Mouse (Mus musculus) midbrain, embryonic 15.5 days (tissue): Measurements from ENCODE around the gene Fam214a. TPM values are rescaled to one million over a fixed set of nuclear protein-coding genes. Genes with fewer than 3 reads are reported as not detected.

Experiments
- ATAC-seq: fragments of 200-750 bp; cut with Nextera tagmentation; replicated peaks from 2 replicates; pipeline ENCODE4 v1.8.0; 2017; ENCODE audit warnings: moderate TSS enrichment
- H3K27ac ChIP-seq: fragments of 300-500 bp; sonication (generic); 2 replicates; pipeline ENCODE4 v1.5.1; 2015; ENCODE audit warnings: mild to moderate bottlenecking, inconsistent platforms
- H3K27me3 ChIP-seq: fragments of 300-500 bp; sonication (generic); replicated peaks from 2 replicates; pipeline ENCODE4 v1.6.1; 2015; ENCODE audit warnings: inconsistent platforms
- H3K36me3 ChIP-seq: fragments of 300-500 bp; sonication (generic); replicated peaks from 2 replicates; pipeline ENCODE4 v1.6.1; 2015; ENCODE audit warnings: inconsistent platforms
- H3K4me1 ChIP-seq: fragments of 300-500 bp; sonication (generic); 2 replicates; pipeline ENCODE4 v1.6.1; 2015; ENCODE audit warnings: inconsistent platforms
- H3K4me2 ChIP-seq: fragments of 300-500 bp; sonication (generic); 2 replicates; pipeline ENCODE4 v1.6.1; 2015; ENCODE audit warnings: inconsistent platforms, mild to moderate bottlenecking, moderate library complexity
- H3K4me3 ChIP-seq: fragments of 300-500 bp; sonication (generic); 2 replicates; pipeline ENCODE4 v1.5.1; 2015; ENCODE audit warnings: mild to moderate bottlenecking, inconsistent platforms
- H3K9ac ChIP-seq: fragments of 300-500 bp; sonication (generic); 2 replicates; pipeline ENCODE4 v1.6.1; 2015; ENCODE audit warnings: mild to moderate bottlenecking, inconsistent platforms
- H3K9me3 ChIP-seq: fragments of 300-500 bp; sonication (generic); 2 replicates; pipeline ENCODE4 v1.6.1; 2016; ENCODE audit warnings: inconsistent platforms
- WGBS: fragments of 180-500 bp; shearing (Covaris S2); methylation state at CpG from one replicate; pipeline ENCODE4 v1.1.7; 2015; ENCODE audit warnings: mixed read lengths; 5-methylcytosine and 5-hydroxymethylcytosine counted together
- polyA plus RNA-seq: library from polyadenylated mRNA; unstranded; fragments of >200 nt; fragmentation: Nextera tagmentation; extraction: Ambion mirVana; gene quantifications from 2 replicates; pipeline ENCODE4 v1.2.1, GENCODE M21; 2015

Fam214a gene
- polyA plus RNA-seq, 1 experiment from 2014 or later = 28.1 TPM

DNA sequence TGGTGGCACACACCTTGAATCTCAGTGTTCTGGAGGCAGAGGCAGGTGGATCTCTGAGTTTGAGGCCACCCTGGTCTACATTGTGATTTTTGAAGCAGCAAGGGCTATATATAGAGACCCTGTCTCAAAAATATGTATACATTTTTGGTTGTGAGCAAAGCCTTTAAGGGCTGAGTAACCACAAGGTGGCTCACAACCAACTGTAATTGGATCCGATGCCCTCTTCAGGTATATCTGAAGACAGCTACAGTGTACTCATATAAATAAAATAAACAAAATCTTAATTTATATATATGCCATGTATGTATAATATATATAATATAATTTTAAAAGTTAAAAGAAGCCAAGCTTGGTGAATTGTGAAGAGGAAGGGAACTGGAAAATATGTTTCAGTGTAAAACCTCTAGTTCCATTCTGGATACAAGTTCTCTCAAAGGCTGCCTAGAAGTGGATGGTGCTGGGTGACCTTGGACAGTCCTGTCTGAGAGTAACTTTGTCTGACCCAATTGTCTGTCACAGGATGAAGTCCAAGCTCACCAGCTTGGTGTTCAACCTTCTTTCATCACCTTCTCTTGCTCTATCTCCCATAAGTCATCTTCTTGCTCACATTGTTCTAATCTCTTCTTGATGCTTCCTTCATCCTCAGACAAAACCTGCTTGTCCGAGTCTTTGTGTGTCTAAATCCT, 89.3 kb downstream of the Fam214a start:
- Histone ChIP-seq H3K36me3 (no peaks in the 10 kb centered on the region), H3K4me3 (no peak overlapping the region), H3K9ac (no peak overlapping the region), H3K4me2 (no peak overlapping the region), H3K9me3 (no peaks in the 10 kb centered on the region), H3K27me3 (no peaks in the 10 kb centered on the region), H3K27ac (no peak overlapping the region), H3K4me1 (peaks cover 17% of the 10 kb centered on the region)
- ATAC-seq = no peak
- 85% methylated on average over 2 of the region's 2 CpGs for WGBS

DNA sequence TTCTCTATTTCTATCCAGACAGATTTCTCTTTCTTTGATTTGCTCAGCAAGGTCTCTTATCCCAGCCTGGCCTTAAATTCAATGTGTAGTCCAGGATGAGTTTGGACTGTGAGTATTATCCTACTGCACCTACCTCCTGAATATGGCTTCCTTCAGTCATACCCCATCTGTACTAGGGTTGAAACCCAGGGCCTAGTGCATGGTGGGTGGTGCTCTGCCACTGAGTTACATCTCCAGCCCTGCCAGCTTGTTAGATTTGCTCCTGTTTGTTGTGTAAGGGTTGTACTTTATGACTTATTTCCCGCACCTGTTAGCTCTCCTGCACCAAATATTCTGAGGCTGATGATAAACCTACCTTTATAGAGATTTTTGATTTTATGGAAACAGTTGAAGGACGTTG, 90.5 kb downstream of the Fam214a start:
- H3K36me3 ChIP-seq = no peaks in the 10 kb centered on the region
- no peaks in the 10 kb centered on the region for H3K27me3 ChIP-seq
- WGBS = 94% methylated on average over 2 of the region's 2 CpGs
- no peak overlapping the region for H3K4me2 ChIP-seq
- peaks cover 17% of the 10 kb centered on the region for H3K4me1 ChIP-seq
- H3K27ac ChIP-seq = no peak overlapping the region
- no peak for ATAC-seq
- H3K9me3 ChIP-seq = no peaks in the 10 kb centered on the region
- H3K9ac ChIP-seq = no peak overlapping the region
- H3K4me3 ChIP-seq = no peak overlapping the region

DNA sequence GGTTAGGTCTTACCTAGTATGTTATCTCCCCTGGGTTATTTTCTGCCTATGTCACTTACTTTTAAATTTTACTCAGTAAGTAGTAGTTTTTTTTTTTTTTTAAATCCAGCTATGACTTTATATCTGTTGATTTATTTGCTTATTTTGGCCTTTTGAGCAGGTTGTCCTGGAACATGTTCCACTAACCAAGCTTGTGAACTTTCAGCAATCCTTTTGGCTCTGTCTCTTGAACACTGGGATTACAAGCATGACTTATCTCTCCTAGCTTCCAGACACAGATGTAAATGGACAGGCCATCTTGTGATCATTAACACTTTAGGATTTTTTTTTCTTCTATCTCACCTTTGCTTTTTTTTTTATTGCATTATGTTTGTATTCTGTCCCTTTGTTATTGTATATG, 94.4 kb downstream of the Fam214a start:
- Histone ChIP-seq H3K27ac (no peak overlapping the region), H3K9ac (no peak overlapping the region), H3K4me1 (no peaks in the 10 kb centered on the region), H3K4me2 (no peak overlapping the region), H3K9me3 (no peaks in the 10 kb centered on the region), H3K36me3 (no peaks in the 10 kb centered on the region), H3K27me3 (no peaks in the 10 kb centered on the region), H3K4me3 (no peak overlapping the region)
- ATAC-seq = no peak

DNA sequence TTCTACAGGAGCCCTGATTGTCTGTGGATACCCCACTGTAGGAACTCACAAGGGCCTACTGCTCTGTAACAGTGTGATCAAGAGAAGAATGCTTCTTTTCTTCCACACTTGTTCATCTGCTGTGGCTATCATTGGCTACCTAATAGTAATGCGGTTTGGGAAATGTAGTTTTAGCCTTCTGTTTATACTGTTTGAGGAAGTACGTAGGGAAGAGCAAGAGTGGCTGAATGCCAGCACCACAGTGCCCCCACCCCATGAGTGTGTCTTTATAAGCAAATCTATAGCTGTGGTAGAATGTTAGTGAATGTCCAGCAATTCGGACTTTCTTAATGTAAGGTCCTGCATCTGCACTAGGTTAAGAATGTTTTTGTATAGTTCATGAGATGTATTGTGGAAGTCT, 96.4 kb downstream of the Fam214a start:
- no peak for ATAC-seq
- WGBS = 81% methylated on average over 3 of the region's 3 CpGs
- no peak overlapping the region for H3K27ac ChIP-seq

DNA sequence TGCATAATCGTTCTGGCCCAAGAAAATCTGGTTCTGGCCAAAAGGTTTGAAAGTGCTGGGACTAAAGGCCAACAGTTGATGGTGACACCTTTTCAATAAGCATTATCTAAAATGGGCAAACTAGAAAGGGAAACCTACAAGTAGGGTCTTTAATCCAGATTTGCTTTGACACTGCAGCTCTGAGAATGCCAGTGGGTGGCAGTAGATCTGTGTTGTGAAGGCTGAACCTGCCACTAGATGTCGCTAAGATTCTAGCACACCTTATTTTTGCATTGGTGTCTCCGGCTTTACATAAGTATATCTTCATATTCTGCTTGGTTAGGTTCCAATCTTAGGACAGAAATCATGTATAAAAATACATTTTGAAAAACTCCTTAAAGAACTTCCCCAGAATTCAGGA, 97.3 kb downstream of the Fam214a start:
- H3K4me3 ChIP-seq = no peak overlapping the region
- H3K9ac ChIP-seq = no peak overlapping the region
- peak; percentile 65; the same call in 1 of the 2 replicates for ATAC-seq
- H3K4me1 ChIP-seq = no peaks in the 10 kb centered on the region
- H3K27me3 ChIP-seq = no peaks in the 10 kb centered on the region
- H3K27ac ChIP-seq = no peak overlapping the region
- H3K9me3 ChIP-seq = no peaks in the 10 kb centered on the region
- WGBS = 37% methylated on average over 3 of the region's 3 CpGs
- H3K4me2 ChIP-seq = no peak overlapping the region
- no peaks in the 10 kb centered on the region for H3K36me3 ChIP-seq

More for the DNA sequence above, 96.4 kb downstream of the Fam214a start:
- no peaks in the 10 kb centered on the region for H3K27me3 ChIP-seq
- no peak overlapping the region for H3K4me2 ChIP-seq
- no peaks in the 10 kb centered on the region for H3K9me3 ChIP-seq
- no peaks in the 10 kb centered on the region for H3K36me3 ChIP-seq
- no peak overlapping the region for H3K4me3 ChIP-seq
- H3K9ac ChIP-seq = no peak overlapping the region
- no peaks in the 10 kb centered on the region for H3K4me1 ChIP-seq

DNA sequence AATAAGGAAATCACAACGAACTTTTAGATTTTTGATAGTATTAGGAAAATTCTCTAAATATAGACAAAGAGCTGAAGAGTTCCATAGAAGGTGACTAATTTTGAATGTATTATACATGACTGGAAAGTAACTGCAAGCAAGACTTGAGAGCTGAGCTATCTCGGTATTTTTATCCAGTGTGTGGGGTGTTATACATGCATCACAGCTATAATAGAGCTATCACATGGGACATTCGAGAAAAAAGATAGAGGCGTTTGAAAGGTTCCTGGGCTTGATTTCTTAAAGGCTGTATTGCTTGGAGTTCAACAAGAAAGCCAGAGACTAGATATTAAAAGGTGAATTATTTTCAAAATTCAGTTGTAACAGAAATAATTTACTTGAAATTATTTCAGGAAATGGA, 99.2 kb downstream of the Fam214a start:
- Histone ChIP-seq H3K4me3 (no peak overlapping the region), H3K4me1 (no peaks in the 10 kb centered on the region), H3K36me3 (peaks cover 3% of the 10 kb centered on the region; the same call in 1 of the 2 replicates), H3K9me3 (no peaks in the 10 kb centered on the region), H3K4me2 (no peak overlapping the region), H3K27ac (no peak overlapping the region), H3K27me3 (no peaks in the 10 kb centered on the region), H3K9ac (no peak overlapping the region)
- 78% methylated on average over 4 of the region's 4 CpGs for WGBS
- no peak for ATAC-seq

DNA sequence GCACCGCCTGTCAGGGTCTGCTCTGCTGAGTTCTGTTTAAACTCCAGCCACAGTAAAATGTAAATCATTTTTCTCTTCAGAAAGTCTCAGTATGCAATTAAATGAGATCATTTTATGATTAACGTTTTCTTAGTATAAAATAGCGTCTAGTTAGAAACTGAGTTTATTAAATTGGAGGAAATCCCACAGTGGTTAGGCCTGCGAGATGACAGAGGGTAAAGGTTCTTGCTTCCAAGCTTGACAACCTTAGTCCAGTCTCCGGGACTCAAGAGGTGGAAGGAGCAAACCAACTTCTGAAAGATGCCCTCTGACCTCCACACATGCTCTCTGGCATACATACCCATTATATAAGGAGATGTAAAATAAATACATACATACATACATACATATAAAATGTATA, 102.4 kb downstream of the Fam214a start:
- H3K4me1 ChIP-seq = no peaks in the 10 kb centered on the region
- no peaks in the 10 kb centered on the region for H3K9me3 ChIP-seq

DNA sequence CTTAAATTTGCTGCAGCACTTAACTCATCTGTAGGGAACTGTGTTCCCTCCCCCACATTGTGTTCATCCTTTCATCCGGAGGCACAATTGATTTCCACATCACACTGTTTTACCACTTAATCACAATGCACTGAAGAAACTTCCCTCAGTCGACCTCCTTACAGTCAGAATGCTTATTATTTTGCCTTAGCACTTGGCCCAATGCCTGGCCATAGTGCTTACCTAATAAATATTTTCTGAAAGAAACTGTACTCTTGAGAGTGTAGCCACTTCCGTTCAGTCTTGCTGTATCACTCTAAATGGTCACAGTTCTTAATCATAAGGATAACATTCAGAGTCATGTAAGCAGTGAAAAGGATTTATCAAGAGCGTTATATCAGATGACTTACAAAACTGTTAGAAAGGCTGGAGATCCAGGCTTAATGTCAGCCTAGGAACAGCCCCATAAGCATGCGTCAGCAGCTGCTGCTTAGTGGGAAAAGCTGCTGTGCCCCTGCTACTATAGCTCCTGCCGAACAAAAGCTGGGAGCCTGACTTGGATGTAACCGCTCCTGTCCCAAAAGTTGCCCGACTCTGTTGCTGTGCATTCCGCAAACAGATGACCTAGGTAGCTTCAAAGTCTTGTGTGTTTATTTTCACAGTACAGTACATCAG, 112.1 kb downstream of the Fam214a start:
- Histone ChIP-seq H3K4me1 (no peaks in the 10 kb centered on the region), H3K9ac (no peak overlapping the region), H3K36me3 (no peaks in the 10 kb centered on the region), H3K27me3 (no peaks in the 10 kb centered on the region), H3K4me2 (no peak overlapping the region), H3K27ac (no peak overlapping the region), H3K9me3 (no peaks in the 10 kb centered on the region), H3K4me3 (no peak overlapping the region)
- 69% methylated on average over 9 of the region's 9 CpGs for WGBS
- ATAC-seq = no peak

More for the DNA sequence above, 102.4 kb downstream of the Fam214a start:
- Histone ChIP-seq H3K9ac (no peak overlapping the region), H3K27ac (no peak overlapping the region), H3K4me2 (no peak overlapping the region), H3K36me3 (peaks cover 13% of the 10 kb centered on the region; the same call in 1 of the 2 replicates), H3K27me3 (no peaks in the 10 kb centered on the region), H3K4me3 (no peak overlapping the region)
- WGBS = 93% methylated on average over 5 of the region's 5 CpGs
- ATAC-seq = no peak

DNA sequence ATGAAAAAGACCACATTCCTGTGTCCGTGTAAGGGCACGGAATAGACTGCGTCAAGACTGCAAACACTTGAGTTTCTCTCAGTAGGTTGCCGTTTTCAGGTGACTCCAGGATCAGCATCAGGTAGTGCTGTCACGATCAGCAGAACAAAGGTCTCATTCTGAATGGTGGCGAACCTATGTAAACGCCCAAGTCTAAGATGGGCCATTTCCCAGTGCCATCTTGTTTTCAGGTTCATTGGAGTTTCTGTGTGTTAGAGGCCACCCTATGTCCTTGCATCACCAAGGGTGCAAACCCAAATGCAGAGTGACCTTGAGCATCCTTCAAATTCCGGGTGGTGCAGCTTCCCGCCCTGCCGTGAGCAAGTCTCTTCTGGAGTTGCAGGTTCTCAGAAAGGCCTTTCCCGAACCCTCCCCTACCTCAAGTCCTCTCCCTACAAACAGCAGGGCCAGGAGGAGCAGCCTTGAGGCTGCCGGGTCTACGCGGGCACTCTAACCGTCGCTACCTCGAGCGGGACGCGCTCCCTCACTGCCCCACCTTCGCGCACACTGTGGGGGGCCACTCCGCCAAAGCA, 117.9 kb downstream of the Fam214a start, which contains the start of gene Myo5a:
Gene Myo5a, plus strand, starts transcription at position 559 of the 572 bp plus-strand sequence.
- H3K27me3 ChIP-seq = no peaks in the 10 kb centered on the region
- peak within 1 kb of the TSS; percentile 98 for H3K9ac ChIP-seq
- no peaks in the 10 kb centered on the region for H3K36me3 ChIP-seq
- peak within 1 kb of the TSS; percentile 84 for H3K4me3 ChIP-seq
- H3K27ac ChIP-seq = peak within 1 kb of the TSS; percentile 97
- peaks cover 34% of the 10 kb centered on the region for H3K4me1 ChIP-seq
- no peak; the same call in 1 of the 2 replicates for ATAC-seq
- peak within 1 kb of the TSS; percentile 65 for H3K4me2 ChIP-seq
- 21% methylated on average over 23 of the region's 23 CpGs for WGBS
- H3K9me3 ChIP-seq = no peaks in the 10 kb centered on the region

DNA sequence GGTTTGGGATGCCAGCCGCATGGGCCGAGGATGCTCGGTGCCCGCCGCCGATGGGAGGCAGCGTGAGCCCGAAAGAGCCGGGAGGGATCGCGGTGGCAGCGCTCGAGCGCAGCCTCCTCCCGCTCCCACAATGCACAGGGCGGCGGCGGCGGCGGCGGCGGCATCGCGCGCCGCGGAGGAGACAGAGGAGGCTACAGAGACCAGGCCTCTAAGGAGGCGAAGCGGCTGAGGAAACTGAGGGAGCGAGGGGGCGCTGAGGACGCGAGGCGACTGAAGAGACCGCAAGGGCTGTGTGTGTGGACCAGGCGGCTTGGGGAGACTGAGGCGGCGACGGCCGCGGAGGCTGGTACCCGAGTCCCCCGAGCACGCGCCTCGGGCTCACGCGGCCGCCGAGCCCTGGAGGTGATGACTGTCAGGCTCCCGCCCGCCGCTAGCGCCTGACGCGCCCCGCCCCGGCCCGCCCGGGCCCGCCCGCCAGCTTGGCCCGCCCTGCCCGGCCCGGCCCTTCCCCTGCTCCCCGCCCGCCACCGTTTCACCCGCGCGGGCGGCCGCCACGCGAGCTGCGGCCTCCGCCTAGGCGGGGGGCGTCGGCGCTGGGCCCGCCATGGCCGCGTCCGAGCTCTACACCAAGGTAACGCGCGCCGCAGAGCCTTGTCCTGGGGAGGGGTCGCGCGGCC, 118.5 kb downstream of the Fam214a start:
- Histone ChIP-seq H3K36me3 (no peaks in the 10 kb centered on the region), H3K4me2 (peak overlapping the region; percentile 65), H3K4me1 (peaks cover 34% of the 10 kb centered on the region), H3K27ac (peak overlapping the region; percentile 97), H3K9me3 (no peaks in the 10 kb centered on the region), H3K27me3 (no peaks in the 10 kb centered on the region), H3K4me3 (peak overlapping the region; percentile 84), H3K9ac (peak overlapping the region; percentile 98)
- ATAC-seq = peak; percentile 96
- WGBS = under 1% methylated on average over 50 of the region's 92 CpGs

DNA sequence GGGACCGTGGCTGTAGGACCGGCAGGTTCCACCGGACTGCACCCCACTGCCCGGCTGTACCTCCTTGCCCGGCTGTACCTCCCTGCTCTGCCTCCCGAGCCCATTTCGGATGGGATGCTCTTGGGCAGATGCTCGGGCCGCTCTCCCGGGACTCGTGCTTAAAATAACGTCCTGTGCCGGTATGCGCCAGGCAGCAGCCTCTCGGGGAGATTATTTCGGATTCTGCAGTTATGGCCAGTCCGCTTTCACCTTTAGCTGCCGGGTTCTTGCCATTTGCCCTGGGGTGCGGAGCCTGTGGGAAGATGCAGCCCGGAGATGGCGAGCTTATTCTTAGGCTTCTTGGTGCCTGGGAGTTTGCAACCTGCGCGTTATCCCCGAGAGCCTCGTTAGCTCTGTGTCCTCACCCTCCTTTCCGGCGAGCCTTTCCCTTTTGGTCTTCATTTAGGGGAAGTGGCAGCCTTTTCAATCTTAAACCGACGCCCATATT, 119.1 kb downstream of the Fam214a start:
- ATAC-seq = peak; percentile 19
- Histone ChIP-seq H3K4me1 (peaks cover 34% of the 10 kb centered on the region), H3K27ac (peak overlapping the region; percentile 97), H3K36me3 (no peaks in the 10 kb centered on the region), H3K9me3 (no peaks in the 10 kb centered on the region), H3K4me2 (peak overlapping the region; percentile 65), H3K27me3 (no peaks in the 10 kb centered on the region), H3K4me3 (peak overlapping the region; percentile 84), H3K9ac (peak overlapping the region; percentile 98)
- 0% methylated on average over 28 of the region's 29 CpGs for WGBS

DNA sequence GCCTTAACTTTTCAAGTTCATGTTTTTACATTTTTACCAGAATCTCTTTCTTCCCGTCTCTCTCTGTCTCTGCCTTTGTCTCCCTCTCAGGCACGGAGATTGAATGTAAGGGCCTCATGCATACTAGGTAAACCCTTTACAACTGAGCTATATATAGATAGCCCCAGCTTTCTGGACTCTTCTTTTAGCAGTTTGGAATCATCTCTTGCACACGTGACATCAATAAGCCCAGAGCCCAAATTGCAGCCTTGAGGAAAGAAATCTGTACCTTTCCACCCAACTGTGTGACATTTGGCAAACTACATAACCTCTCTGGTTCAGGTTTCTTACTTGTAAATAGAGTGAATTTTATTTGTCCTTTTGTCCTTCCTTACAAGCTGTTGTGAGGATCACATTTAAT, 119.7 kb downstream of the Fam214a start:
- Histone ChIP-seq H3K27ac (peak overlapping the region; percentile 97), H3K9me3 (no peaks in the 10 kb centered on the region), H3K9ac (peak overlapping the region; percentile 98), H3K4me1 (peaks cover 37% of the 10 kb centered on the region), H3K36me3 (no peaks in the 10 kb centered on the region), H3K27me3 (no peaks in the 10 kb centered on the region), H3K4me2 (peak overlapping the region; percentile 65), H3K4me3 (peak overlapping the region; percentile 84)
- ATAC-seq = no peak
- WGBS = 7% methylated on average over 3 of the region's 3 CpGs
